Mouse (Mus musculus) embryonic facial prominence, embryonic 13.5 days (tissue): ENCODE data around the gene Trmt11. TPM values are rescaled to one million over a fixed set of nuclear protein-coding genes. Genes with fewer than 3 reads are reported as not detected.

Experiments used
- ATAC-seq: fragments of 200-750 bp; cut with Nextera tagmentation; 2 replicates; pipeline ENCODE4 v1.8.0; 2017; ENCODE audit warnings: low read depth; ENCODE audit not compliant: insufficient number of reproducible peaks, insufficient read depth, low FRiP score, low TSS enrichment
- H3K27ac ChIP-seq: fragments of 300-500 bp; sonication (generic); 2 replicates; pipeline ENCODE4 v1.5.1; 2015; ENCODE audit warnings: moderate library complexity, mild to moderate bottlenecking, inconsistent platforms
- H3K27me3 ChIP-seq: fragments of 300-500 bp; sonication (generic); 2 replicates; pipeline ENCODE4 v1.6.1; 2015; ENCODE audit warnings: mild to moderate bottlenecking, inconsistent platforms
- H3K36me3 ChIP-seq: fragments of 300-500 bp; sonication (generic); 2 replicates; pipeline ENCODE4 v1.6.1; 2015; ENCODE audit warnings: mild to moderate bottlenecking, inconsistent platforms
- H3K4me1 ChIP-seq: fragments of 300-500 bp; sonication (generic); 2 replicates; pipeline ENCODE4 v1.6.1; 2015; ENCODE audit warnings: inconsistent platforms
- H3K4me2 ChIP-seq: fragments of 300-500 bp; sonication (generic); 2 replicates; pipeline ENCODE4 v1.6.1; 2015; ENCODE audit warnings: moderate library complexity, mild to moderate bottlenecking, inconsistent platforms
- H3K4me3 ChIP-seq: fragments of 300-500 bp; sonication (generic); 2 replicates; pipeline ENCODE4 v1.5.1; 2015; ENCODE audit warnings: mild to moderate bottlenecking, inconsistent platforms
- H3K9ac ChIP-seq: fragments of 300-500 bp; sonication (generic); 2 replicates; pipeline ENCODE4 v1.6.1; 2015; ENCODE audit warnings: mild to moderate bottlenecking, inconsistent platforms
- H3K9me3 ChIP-seq: fragments of 300-500 bp; sonication (generic); 2 replicates; pipeline ENCODE4 v1.6.1; 2016; ENCODE audit warnings: inconsistent platforms
- WGBS: fragments of 180-500 bp; shearing (Covaris S2); methylation state at CpG from one replicate; pipeline ENCODE4 v1.1.7; 2015; ENCODE audit warnings: mixed read lengths; 5-methylcytosine and 5-hydroxymethylcytosine counted together
- polyA plus RNA-seq: library from polyadenylated mRNA; unstranded; fragments of >200 nt; fragmentation: Nextera tagmentation; extraction: Ambion mirVana; gene quantifications from 2 replicates; pipeline ENCODE4 v1.2.1, GENCODE M21; 2015

Gene Trmt11
- polyA plus RNA-seq, 1 experiment from 2014 or later, result 34.7 TPM

- no peaks in the 10 kb centered on the region for H3K9me3 ChIP-seq
- peak overlapping the region; percentile 95 for H3K27ac ChIP-seq
- peak; percentile 100 for ATAC-seq
- H3K4me2 ChIP-seq, result peak overlapping the region; percentile 72
- H3K36me3 ChIP-seq, result no peaks in the 10 kb centered on the region
- H3K4me1 ChIP-seq, result peaks cover 3% of the 10 kb centered on the region
- 1% methylated on average over 49 of the region's 49 CpGs for WGBS
- H3K27me3 ChIP-seq, result no peaks in the 10 kb centered on the region
- H3K9ac ChIP-seq, result peak overlapping the region; percentile 80
- peak overlapping the region; percentile 62 for H3K4me3 ChIP-seq
Observed at GRCm38 (mm10) chr10:30618091-30618917, 17.8 kb upstream of the Trmt11 start.

GRCm38 (mm10) chr10:30613039-30613438, 12.5 kb upstream of the Trmt11 start:
- 82% methylated on average over 4 of the region's 4 CpGs for WGBS
- Histone ChIP-seq H3K9ac (no peak overlapping the region), H3K4me1 (peaks cover 3% of the 10 kb centered on the region), H3K36me3 (peaks cover 4% of the 10 kb centered on the region; the same call in 1 of the 2 replicates), H3K4me2 (no peak overlapping the region), H3K27me3 (no peaks in the 10 kb centered on the region), H3K9me3 (no peaks in the 10 kb centered on the region), H3K4me3 (no peak overlapping the region), H3K27ac (no peak overlapping the region)
- ATAC-seq, result no peak

- H3K4me3 ChIP-seq, result no peak overlapping the region
- H3K27ac ChIP-seq, result no peak overlapping the region
- no peak for ATAC-seq
- H3K4me2 ChIP-seq, result no peak overlapping the region
- H3K36me3 ChIP-seq, result peaks cover 4% of the 10 kb centered on the region; the same call in 1 of the 2 replicates
- no peaks in the 10 kb centered on the region for H3K4me1 ChIP-seq
- H3K9ac ChIP-seq, result no peak overlapping the region
- no peaks in the 10 kb centered on the region for H3K9me3 ChIP-seq
- no peaks in the 10 kb centered on the region for H3K27me3 ChIP-seq
Observed at GRCm38 (mm10) chr10:30609614-30610013, 9.1 kb upstream of the Trmt11 start.

GRCm38 (mm10) chr10:30608109-30608508, 7.6 kb upstream of the Trmt11 start:
- ATAC-seq, result no peak
- no peaks in the 10 kb centered on the region for H3K27me3 ChIP-seq
- no peak overlapping the region for H3K4me2 ChIP-seq
- H3K4me3 ChIP-seq, result no peak overlapping the region
- H3K9me3 ChIP-seq, result no peaks in the 10 kb centered on the region
- H3K27ac ChIP-seq, result no peak overlapping the region
- H3K4me1 ChIP-seq, result no peaks in the 10 kb centered on the region
- H3K36me3 ChIP-seq, result peaks cover 4% of the 10 kb centered on the region; the same call in 1 of the 2 replicates
- WGBS, result 68% methylated on average over 2 of the region's 2 CpGs
- H3K9ac ChIP-seq, result no peak overlapping the region

- peak overlapping the region; percentile 86 for H3K27ac ChIP-seq
- H3K36me3 ChIP-seq, result peaks cover 18% of the 10 kb centered on the region
- no peaks in the 10 kb centered on the region for H3K27me3 ChIP-seq
- H3K4me1 ChIP-seq, result peaks cover 14% of the 10 kb centered on the region
- peak; percentile 71 for ATAC-seq
- H3K4me3 ChIP-seq, result peak overlapping the region; percentile 84
- H3K9ac ChIP-seq, result peak overlapping the region; percentile 89
- WGBS, result under 1% methylated on average over 27 of the region's 27 CpGs
- H3K9me3 ChIP-seq, result no peaks in the 10 kb centered on the region
- peak overlapping the region; percentile 65 for H3K4me2 ChIP-seq
Observed at GRCm38 (mm10) chr10:30600094-30600534, 435 bp downstream of the Trmt11 start.

GRCm38 (mm10) chr10:30587037-30587436, 13.5 kb downstream of the Trmt11 start:
- 71% methylated on average over 5 of the region's 5 CpGs for WGBS
- no peak overlapping the region for H3K27ac ChIP-seq
- no peak for ATAC-seq
- H3K4me2 ChIP-seq, result no peak overlapping the region
- no peak overlapping the region for H3K9ac ChIP-seq
- no peaks in the 10 kb centered on the region for H3K27me3 ChIP-seq
- no peak overlapping the region for H3K4me3 ChIP-seq
- peaks cover 44% of the 10 kb centered on the region for H3K36me3 ChIP-seq
- H3K9me3 ChIP-seq, result no peaks in the 10 kb centered on the region
- no peaks in the 10 kb centered on the region for H3K4me1 ChIP-seq

GRCm38 (mm10) chr10:30585691-30586090, 14.9 kb downstream of the Trmt11 start:
- no peak for ATAC-seq
- Histone ChIP-seq H3K9ac (no peak overlapping the region), H3K9me3 (no peaks in the 10 kb centered on the region), H3K36me3 (peaks cover 54% of the 10 kb centered on the region), H3K4me3 (no peak overlapping the region), H3K4me1 (no peaks in the 10 kb centered on the region), H3K27ac (no peak overlapping the region), H3K27me3 (no peaks in the 10 kb centered on the region), H3K4me2 (no peak overlapping the region)
- WGBS, result 78% methylated on average over 1 of the region's 1 CpGs

GRCm38 (mm10) chr10:30577670-30578280, 22.8 kb downstream of the Trmt11 start:
- no peak overlapping the region for H3K27ac ChIP-seq
- no peak for ATAC-seq
- WGBS, result 94% methylated on average over 5 of the region's 5 CpGs
- H3K9ac ChIP-seq, result no peak overlapping the region
- no peak overlapping the region for H3K4me3 ChIP-seq
- H3K4me2 ChIP-seq, result no peak overlapping the region
- no peaks in the 10 kb centered on the region for H3K9me3 ChIP-seq
- peaks cover 26% of the 10 kb centered on the region for H3K36me3 ChIP-seq
- no peaks in the 10 kb centered on the region for H3K27me3 ChIP-seq
- no peaks in the 10 kb centered on the region for H3K4me1 ChIP-seq

- peaks cover 31% of the 10 kb centered on the region for H3K36me3 ChIP-seq
- H3K4me2 ChIP-seq, result no peak overlapping the region
- H3K9me3 ChIP-seq, result no peaks in the 10 kb centered on the region
- no peak overlapping the region for H3K27ac ChIP-seq
- no peak overlapping the region for H3K9ac ChIP-seq
- H3K4me3 ChIP-seq, result no peak overlapping the region
- H3K27me3 ChIP-seq, result no peaks in the 10 kb centered on the region
- ATAC-seq, result no peak
- H3K4me1 ChIP-seq, result no peaks in the 10 kb centered on the region
Observed at GRCm38 (mm10) chr10:30566364-30566763, 34.2 kb downstream of the Trmt11 start.

- Histone ChIP-seq H3K27ac (no peak overlapping the region), H3K4me2 (no peak overlapping the region), H3K9me3 (no peaks in the 10 kb centered on the region), H3K9ac (no peak overlapping the region), H3K4me1 (no peaks in the 10 kb centered on the region), H3K36me3 (peaks cover 45% of the 10 kb centered on the region), H3K27me3 (no peaks in the 10 kb centered on the region), H3K4me3 (no peak overlapping the region)
- 91% methylated on average over 3 of the region's 3 CpGs for WGBS
- ATAC-seq, result no peak
Observed at GRCm38 (mm10) chr10:30564651-30565050, 35.9 kb downstream of the Trmt11 start.

- Histone ChIP-seq H3K4me1 (no peaks in the 10 kb centered on the region), H3K27me3 (no peaks in the 10 kb centered on the region), H3K27ac (no peak overlapping the region), H3K4me2 (no peak overlapping the region), H3K36me3 (peaks cover 50% of the 10 kb centered on the region), H3K4me3 (no peak overlapping the region), H3K9me3 (no peaks in the 10 kb centered on the region), H3K9ac (no peak overlapping the region)
- WGBS, result 86% methylated on average over 11 of the region's 11 CpGs
- ATAC-seq, result no peak
Observed at GRCm38 (mm10) chr10:30555686-30556578, 44.6 kb downstream of the Trmt11 start.
